Mouse (Mus musculus): ENCODE measurements around the gene Rbpjl. TPM values are rescaled to one million over a fixed set of nuclear protein-coding genes. Genes with fewer than 3 reads are reported as not detected.

Gene Rbpjl
- polyA plus RNA-seq, 1 experiment, result 0.19 TPM

DNA sequence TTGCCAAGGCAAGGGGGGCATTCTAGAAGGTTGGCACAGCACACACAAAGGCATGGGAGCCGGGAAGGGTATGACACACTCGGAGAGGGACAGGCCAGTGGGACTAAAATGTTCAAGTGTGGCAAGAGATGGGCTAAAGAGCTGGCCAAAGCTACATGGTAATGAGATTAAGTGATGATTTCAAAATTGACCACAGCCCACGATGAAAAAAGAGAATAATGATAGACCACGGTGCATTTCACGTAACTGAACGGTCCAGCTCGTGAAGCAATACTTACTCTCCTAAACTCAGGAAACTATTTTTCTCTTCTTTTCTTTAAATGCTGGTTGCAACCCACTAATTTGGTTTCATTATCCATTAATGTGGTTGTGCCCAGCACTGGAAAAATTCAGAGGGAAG is 6.9 kb upstream of the Rbpjl start:
- peaks cover 5% of the 10 kb centered on the region; the same call in 1 of the 2 replicates for H3K27me3 ChIP-seq (ENCODE audit: control insufficient read depth, insufficient read depth, low read length)
- 83% methylated on average over 7 of the region's 7 CpGs for WGBS
- H3K27ac ChIP-seq (ENCODE audit: insufficient read depth, low read depth, low read length), result no peak overlapping the region
- no peak for TF ChIP-seq CTCF (IDR thresholded peaks at IDR 0.05; ENCODE audit: extremely low read depth, insufficient read length, insufficient replicate concordance, low read depth, low read length)
- no peak for TF ChIP-seq POLR2A (IDR thresholded peaks at IDR 0.05; ENCODE audit: low read depth, low read length)
- H3K4me1 ChIP-seq (ENCODE audit: control insufficient read depth, insufficient read depth, insufficient read length, low read length), result no peaks in the 10 kb centered on the region
- H3K4me3 ChIP-seq (ENCODE audit: low read depth, low read length), result no peak overlapping the region
- H3K36me3 ChIP-seq (ENCODE audit: control insufficient read depth, insufficient read depth, low read length), result no peaks in the 10 kb centered on the region

- WGBS, result 66% methylated on average over 12 of the region's 12 CpGs
- H3K27me3 ChIP-seq (ENCODE audit: control insufficient read depth, insufficient read depth, low read length), result peaks cover 10% of the 10 kb centered on the region; the same call in 1 of the 2 replicates
- no peaks in the 10 kb centered on the region for H3K36me3 ChIP-seq (ENCODE audit: control insufficient read depth, insufficient read depth, low read length)
- TF ChIP-seq CTCF (IDR thresholded peaks at IDR 0.05; ENCODE audit: extremely low read depth, insufficient read length, insufficient replicate concordance, low read depth, low read length) (no peak), POLR2A (IDR thresholded peaks at IDR 0.05; ENCODE audit: low read depth, low read length) (no peak)
- H3K27ac ChIP-seq (ENCODE audit: insufficient read depth, low read depth, low read length), result no peak overlapping the region
- no peaks in the 10 kb centered on the region for H3K4me1 ChIP-seq (ENCODE audit: control insufficient read depth, insufficient read depth, insufficient read length, low read length)
- H3K4me3 ChIP-seq (ENCODE audit: low read depth, low read length), result no peak overlapping the region
Observed at GRCm38 (mm10) chr2:164396911-164397310, 6.0 kb upstream of the Rbpjl start.

GRCm38 (mm10) chr2:164403396-164404081 is 598 bp downstream of the Rbpjl start:
- WGBS, result 54% methylated on average over 14 of the region's 14 CpGs
- Histone ChIP-seq H3K4me1 (ENCODE audit: control insufficient read depth, insufficient read depth, insufficient read length, low read length) (peaks cover 10% of the 10 kb centered on the region), H3K4me3 (ENCODE audit: low read depth, low read length) (no peak overlapping the region), H3K27me3 (ENCODE audit: control insufficient read depth, insufficient read depth, low read length) (peaks cover 36% of the 10 kb centered on the region), H3K27ac (ENCODE audit: insufficient read depth, low read depth, low read length) (no peak overlapping the region), H3K36me3 (ENCODE audit: control insufficient read depth, insufficient read depth, low read length) (no peaks in the 10 kb centered on the region)
- TF ChIP-seq CTCF (IDR thresholded peaks at IDR 0.05; ENCODE audit: extremely low read depth, insufficient read length, insufficient replicate concordance, low read depth, low read length), result no peak
- TF ChIP-seq POLR2A (IDR thresholded peaks at IDR 0.05; ENCODE audit: low read depth, low read length), result no peak

GRCm38 (mm10) chr2:164404082-164404990 is 1.4 kb downstream of the Rbpjl start:
- peak overlapping the region; percentile 35 for H3K4me3 ChIP-seq (ENCODE audit: low read depth, low read length)
- no peak overlapping the region for H3K27ac ChIP-seq (ENCODE audit: insufficient read depth, low read depth, low read length)
- TF ChIP-seq CTCF (IDR thresholded peaks at IDR 0.05; ENCODE audit: extremely low read depth, insufficient read length, insufficient replicate concordance, low read depth, low read length) (no peak), POLR2A (IDR thresholded peaks at IDR 0.05; ENCODE audit: low read depth, low read length) (no peak)
- 4% methylated on average over 49 of the region's 49 CpGs for WGBS
- H3K36me3 ChIP-seq (ENCODE audit: control insufficient read depth, insufficient read depth, low read length), result no peaks in the 10 kb centered on the region
- peaks cover 36% of the 10 kb centered on the region for H3K27me3 ChIP-seq (ENCODE audit: control insufficient read depth, insufficient read depth, low read length)
- peaks cover 10% of the 10 kb centered on the region for H3K4me1 ChIP-seq (ENCODE audit: control insufficient read depth, insufficient read depth, insufficient read length, low read length)

- Histone ChIP-seq H3K36me3 (ENCODE audit: control insufficient read depth, insufficient read depth, low read length) (no peaks in the 10 kb centered on the region), H3K27ac (ENCODE audit: insufficient read depth, low read depth, low read length) (no peak within 1 kb of the TSS), H3K4me1 (ENCODE audit: control insufficient read depth, insufficient read depth, insufficient read length, low read length) (peaks cover 10% of the 10 kb centered on the region), H3K4me3 (ENCODE audit: low read depth, low read length) (peak within 1 kb of the TSS; percentile 35), H3K27me3 (ENCODE audit: control insufficient read depth, insufficient read depth, low read length) (peaks cover 36% of the 10 kb centered on the region)
- no peak for TF ChIP-seq POLR2A (IDR thresholded peaks at IDR 0.05; ENCODE audit: low read depth, low read length)
- TF ChIP-seq CTCF (IDR thresholded peaks at IDR 0.05; ENCODE audit: extremely low read depth, insufficient read length, insufficient replicate concordance, low read depth, low read length), result no peak
- 56% methylated on average over 9 of the region's 9 CpGs for WGBS
Observed at GRCm38 (mm10) chr2:164405060-164405459, 2.1 kb downstream of the Rbpjl start, which contains the start of gene Matn4. Matn4 (minus strand) TSS chr2:164405160.

DNA sequence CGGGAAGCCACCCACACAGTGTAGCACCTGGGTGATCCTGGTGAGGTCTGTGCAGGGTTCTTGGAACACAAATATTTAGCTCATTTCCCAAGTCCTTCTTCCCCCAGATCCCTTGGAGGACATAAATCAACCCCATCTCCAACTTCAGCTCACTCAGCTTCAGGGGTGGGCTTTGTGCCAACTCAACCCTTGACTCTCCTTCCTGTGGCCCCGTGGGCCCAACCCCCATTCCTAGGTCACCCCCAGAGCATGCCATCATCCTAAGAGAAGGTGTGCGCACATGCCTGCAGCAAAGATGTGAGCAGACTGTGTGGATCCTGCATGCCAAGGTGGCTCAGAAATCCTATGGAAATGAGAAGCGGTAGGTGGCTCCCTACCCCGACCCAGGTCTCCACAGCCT is 2.6 kb downstream of the Rbpjl start:
- 59% methylated on average over 5 of the region's 5 CpGs for WGBS
- Histone ChIP-seq H3K36me3 (ENCODE audit: control insufficient read depth, insufficient read depth, low read length) (no peaks in the 10 kb centered on the region), H3K27ac (ENCODE audit: insufficient read depth, low read depth, low read length) (no peak overlapping the region), H3K4me1 (ENCODE audit: control insufficient read depth, insufficient read depth, insufficient read length, low read length) (peaks cover 10% of the 10 kb centered on the region), H3K4me3 (ENCODE audit: low read depth, low read length) (no peak overlapping the region), H3K27me3 (ENCODE audit: control insufficient read depth, insufficient read depth, low read length) (peaks cover 36% of the 10 kb centered on the region)
- TF ChIP-seq CTCF (IDR thresholded peaks at IDR 0.05; ENCODE audit: extremely low read depth, insufficient read length, insufficient replicate concordance, low read depth, low read length) (no peak), POLR2A (IDR thresholded peaks at IDR 0.05; ENCODE audit: low read depth, low read length) (no peak)

DNA sequence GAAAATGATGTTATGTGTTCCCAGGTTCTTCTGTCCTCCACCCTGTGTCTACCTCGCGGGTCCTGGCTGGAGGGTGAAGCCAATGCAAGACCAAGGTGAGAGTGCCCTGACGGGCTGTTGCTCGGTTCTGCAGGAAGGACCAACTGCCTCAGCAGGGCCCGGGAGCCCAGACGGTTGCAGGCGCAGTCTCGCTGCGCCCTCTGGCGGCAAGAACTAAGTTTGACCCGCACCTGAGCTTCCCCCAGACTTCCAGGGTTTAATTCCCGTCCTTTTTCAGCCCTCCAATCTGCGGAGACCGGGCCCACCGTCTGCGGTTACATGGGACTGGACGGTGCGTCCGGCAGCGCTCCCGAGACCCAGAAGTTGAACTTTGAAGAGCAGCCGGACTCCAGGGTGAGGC is 4.8 kb downstream of the Rbpjl start:
- Histone ChIP-seq H3K4me3 (ENCODE audit: low read depth, low read length) (no peak overlapping the region), H3K27ac (ENCODE audit: insufficient read depth, low read depth, low read length) (no peak overlapping the region), H3K27me3 (ENCODE audit: control insufficient read depth, insufficient read depth, low read length) (peaks cover 21% of the 10 kb centered on the region), H3K4me1 (ENCODE audit: control insufficient read depth, insufficient read depth, insufficient read length, low read length) (peaks cover 10% of the 10 kb centered on the region), H3K36me3 (ENCODE audit: control insufficient read depth, insufficient read depth, low read length) (no peaks in the 10 kb centered on the region)
- WGBS, result 2% methylated on average over 22 of the region's 22 CpGs
- peak; percentile 96 for TF ChIP-seq CTCF (IDR thresholded peaks at IDR 0.05; ENCODE audit: extremely low read depth, insufficient read length, insufficient replicate concordance, low read depth, low read length)
- TF ChIP-seq POLR2A (IDR thresholded peaks at IDR 0.05; ENCODE audit: low read depth, low read length), result no peak
